Mouse (Mus musculus) liver, embryonic 14.5 days (tissue): Measurements from ENCODE around the gene Zfp248.

ENCODE experiments used
- CTCF ChIP-seq: IDR thresholded peaks from 2 replicates; pipeline ENCODE4 v1.5.1; 2016; ENCODE audit warnings: antibody characterized with exemption, low read depth, control low read depth
- EP300 ChIP-seq: IDR thresholded peaks from 2 replicates; pipeline ENCODE4 v1.6.1; 2016; ENCODE audit warnings: antibody characterized with exemption, low read depth

- TF ChIP-seq CTCF (peak; percentile 80), EP300 (no peak)
These were observed 75.7 kb downstream of the Zfp248 start for GRCm38 (mm10) chr6:118379451-118380167.
